ENCODE assay signal across 9 mouse cellular contexts in genomic region chr19:56422476-56423338, GRCm38 (mm10). TPM values are rescaled to one million over a fixed set of nuclear protein-coding genes. Genes with fewer than 3 reads are reported as not detected.
DNase-seq lines count a peak whose midpoint lies in the region; ATAC-seq and TF ChIP-seq lines count a peak whose summit lies in the region.
"Had no signal": no experiment of that assay in that cellular context is flagged by ENCODE, and none has a peak within 500 bp of the region (broad histone marks: within the 10 kb centered on the region; RNA-seq: fewer than 3 reads in every experiment).

No protein-coding gene starts in this region.

- H3K4me2 ChIP-seq in CH12.LX (ENCODE audit: insufficient read depth, low read depth, poor library complexity, severe bottlenecking): 0 out of 2 replicates have a peak overlapping the region, but pooled peaks have one; percentile 11
- H3K4me2 ChIP-seq in heart, postnatal 0 days (ENCODE audit: low read depth, low read length): no peak overlapping the region
- H3K4me2 ChIP-seq in liver, embryonic 14.5 days (ENCODE audit: low read depth): no peak overlapping the region
- no peak overlapping the region for H3K4me2 ChIP-seq in neural tube, embryonic 14.5 days (ENCODE audit: low read depth, low read length)

- no peak for TF ChIP-seq EP300 in CH12.LX (IDR thresholded peaks at IDR 0.05; ENCODE audit: low read length)
- TF ChIP-seq EP300 in heart, postnatal 0 days (IDR thresholded peaks at IDR 0.05; ENCODE audit: low read depth): no peak
- no peak for TF ChIP-seq EP300 in liver, embryonic 14.5 days (IDR thresholded peaks at IDR 0.05; ENCODE audit: low read depth)

- WGBS in heart, postnatal 0 days: 39% methylated on average over 14 of the region's 14 CpGs
- WGBS in liver, embryonic 14.5 days (ENCODE audit: insufficient replicate concordance): 45% methylated on average over 14 of the region's 14 CpGs
- WGBS in neural tube, embryonic 14.5 days: 22% methylated on average over 14 of the region's 14 CpGs

- no peaks in the 10 kb centered on the region for H3K9me3 ChIP-seq in CH12.LX (replicated peaks; ENCODE audit: low read length)
- H3K9me3 ChIP-seq in heart, postnatal 0 days (replicated peaks; ENCODE audit: control insufficient read depth, low read length): no peaks in the 10 kb centered on the region
- no peaks in the 10 kb centered on the region for H3K9me3 ChIP-seq in liver, embryonic 14.5 days (ENCODE audit: control insufficient read depth, low read length)
- H3K9me3 ChIP-seq in neural tube, embryonic 14.5 days (ENCODE audit: control insufficient read depth, low read length): no peaks in the 10 kb centered on the region

- H3K27me3 ChIP-seq in CH12.LX (replicated peaks): no peaks in the 10 kb centered on the region
- H3K27me3 ChIP-seq in heart, postnatal 0 days (ENCODE audit: control insufficient read depth, insufficient read depth, low read length): no peaks in the 10 kb centered on the region
- no peaks in the 10 kb centered on the region for H3K27me3 ChIP-seq in liver, embryonic 14.5 days (ENCODE audit: control insufficient read depth, insufficient read depth, low read length)
- H3K27me3 ChIP-seq in neural tube, embryonic 14.5 days (ENCODE audit: control insufficient read depth, insufficient read depth, low read length): no peaks in the 10 kb centered on the region
- H3K27me3 ChIP-seq in testis, adult 2 months (ENCODE audit: control insufficient read depth, insufficient read depth, low read length): no peaks in the 10 kb centered on the region

- H3K36me3 ChIP-seq in CH12.LX (replicated peaks in 1 of 2; ENCODE audit: control insufficient read depth in 1 of 2, insufficient read depth in 1 of 2, low read length in 1 of 2): peaks cover 0 to 6% of the 10 kb centered on the region in 2 experiments
- 0 out of 2 replicates have a peak, but pooled peaks cover 4% of the 10 kb centered on the region for H3K36me3 ChIP-seq in heart, postnatal 0 days (replicated peaks; ENCODE audit: control insufficient read depth, insufficient read depth, low read length)
- H3K36me3 ChIP-seq in liver, embryonic 14.5 days (replicated peaks; ENCODE audit: control insufficient read depth, insufficient read depth, low read depth): no peaks in the 10 kb centered on the region
- no peaks in the 10 kb centered on the region for H3K36me3 ChIP-seq in neural tube, embryonic 14.5 days (ENCODE audit: control insufficient read depth, insufficient read depth, low read length)
- no peaks in the 10 kb centered on the region for H3K36me3 ChIP-seq in testis, adult 2 months (ENCODE audit: control insufficient read depth, insufficient read depth, low read length)

- no peak overlapping the region for H3K27ac ChIP-seq in CH12.LX (ENCODE audit: insufficient read depth, low read depth)
- peak overlapping the region; percentile 68 for H3K27ac ChIP-seq in heart, postnatal 0 days (ENCODE audit: low read depth)
- no peak overlapping the region for H3K27ac ChIP-seq in liver, embryonic 14.5 days
- H3K27ac ChIP-seq in neural tube, embryonic 14.5 days (ENCODE audit: low read depth, low read length): no peak overlapping the region
- H3K27ac ChIP-seq in testis, adult 2 months (ENCODE audit: control insufficient read depth, insufficient read depth, low read depth, low read length): no peak overlapping the region

- H3K9ac ChIP-seq in CH12.LX (ENCODE audit: insufficient read depth, low read depth): no peak overlapping the region
- H3K9ac ChIP-seq in heart, postnatal 0 days (replicated peaks; ENCODE audit: low read depth, low read length): no peak overlapping the region
- no peak overlapping the region for H3K9ac ChIP-seq in liver, embryonic 14.5 days (replicated peaks)
- H3K9ac ChIP-seq in neural tube, embryonic 14.5 days (replicated peaks; ENCODE audit: low read depth, low read length): no peak overlapping the region

- dilution Hi-C loops in CH12.LX (cut with MboI; ENCODE audit: extremely low pct_ligation_motif_present, extremely low pct_unique_long_range_greater_than_20kb, low sequenced_read_pairs): no loop called here

- peak; percentile 45 to 78; a peak in 3 of 4 replicates for TF ChIP-seq CTCF in CH12.LX (conservative IDR thresholded peaks at IDR 0.05 in 1 of 2, IDR thresholded peaks at IDR 0.05 in 1 of 2; ENCODE audit: low read depth in 2 of 2, low read length in 2 of 2)
- TF ChIP-seq CTCF in brain, embryonic 14.5 days (IDR thresholded peaks at IDR 0.05; ENCODE audit: borderline replicate concordance, extremely low read depth, insufficient read depth, insufficient read length): peak; percentile 90
- peak; percentile 73 for TF ChIP-seq CTCF in heart, postnatal 0 days (IDR thresholded peaks at IDR 0.05; ENCODE audit: low read depth)
- TF ChIP-seq CTCF in liver, embryonic 14.5 days (IDR thresholded peaks at IDR 0.05; ENCODE audit: low read depth): peak; percentile 89
- TF ChIP-seq CTCF in testis, adult 2 months (IDR thresholded peaks at IDR 0.05; ENCODE audit: control insufficient read depth, insufficient read depth, insufficient replicate concordance, low read depth, low read length): peak; percentile 66; the same call in 1 of the 2 replicates

- no peak overlapping the region for H3K4me3 ChIP-seq in CH12.LX (replicated peaks in 1 of 3; ENCODE audit: low read depth in 2 of 3, low read length in 2 of 3, poor library complexity in 1 of 3)
- no peak overlapping the region for H3K4me3 ChIP-seq in heart, postnatal 0 days (ENCODE audit: low read depth, low read length)
- H3K4me3 ChIP-seq in liver, embryonic 14.5 days (ENCODE audit: insufficient read depth in 1 of 2, low read depth in 2 of 2, low read length in 2 of 2): no peak overlapping the region
- no peak overlapping the region for H3K4me3 ChIP-seq in neural tube, embryonic 14.5 days (ENCODE audit: low read depth, low read length)
- no peak overlapping the region for H3K4me3 ChIP-seq in testis, adult 2 months (ENCODE audit: control insufficient read depth, low read depth, low read length)

- TF ChIP-seq RAD21 in CH12.LX (IDR thresholded peaks at IDR 0.05; ENCODE audit: low read depth, low read length): peak; percentile 66

- peak; percentile 59 for ATAC-seq in erythroid progenitor cell, adult 5-6 weeks (replicated peaks; ENCODE audit: low FRiP score, poor library complexity, severe bottlenecking)
- ATAC-seq in heart, postnatal 0 days (ENCODE audit: insufficient read depth, low read depth): peak; percentile 15; the same call in 1 of the 2 replicates
- no peak for ATAC-seq in liver, embryonic 14.5 days (ENCODE audit: insufficient read depth)
- ATAC-seq in neural tube, embryonic 14.5 days (ENCODE audit: low read depth): peak; percentile 51; the same call in 1 of the 2 replicates

- peak; percentile 58 for DNase-seq in CH12.LX (ENCODE audit: extremely low read depth)
- DNase-seq in brain, embryonic 14.5 days (ENCODE audit: low read depth): peak; percentile 87
- DNase-seq in heart, postnatal 0 days (ENCODE audit: low spot score): peak; percentile 65
- peak; percentile 91 to 97 for DNase-seq in kidney, postnatal 36 days
- peak; percentile 17 to 37 (median 35) for DNase-seq in liver, embryonic 14.5 days (ENCODE audit: low read depth in 3 of 3, low spot score in 3 of 3)

- no peak for TF ChIP-seq POLR2A in CH12.LX (IDR thresholded peaks at IDR 0.05; ENCODE audit: low read depth, low read length)
- TF ChIP-seq POLR2A in brain, embryonic 14.5 days (IDR thresholded peaks at IDR 0.05; ENCODE audit: borderline replicate concordance, extremely low read depth, insufficient read depth, insufficient read length, poor library complexity, severe bottlenecking): no peak
- TF ChIP-seq POLR2A in testis, adult 2 months (IDR thresholded peaks at IDR 0.05; ENCODE audit: control insufficient read depth, low read depth, low read length): no peak

- H3K79me2 ChIP-seq in CH12.LX (replicated peaks; ENCODE audit: control insufficient read depth, extremely low read depth, insufficient read depth, poor library complexity, severe bottlenecking): no peaks in the 10 kb centered on the region

- H3K4me1 ChIP-seq in CH12.LX (ENCODE audit: control insufficient read depth in 1 of 2, insufficient read depth in 2 of 2): peaks cover 0 to 3% of the 10 kb centered on the region in 2 experiments; a peak in 2 of 4 replicates
- H3K4me1 ChIP-seq in heart, postnatal 0 days (ENCODE audit: control insufficient read depth, insufficient read depth): peaks cover 14% of the 10 kb centered on the region
- H3K4me1 ChIP-seq in liver, embryonic 14.5 days (replicated peaks; ENCODE audit: control insufficient read depth in 2 of 2, insufficient read depth in 2 of 2, low read length in 1 of 2): no peaks in the 10 kb centered on the region
- peaks cover 11% of the 10 kb centered on the region; the same call in 1 of the 2 replicates for H3K4me1 ChIP-seq in neural tube, embryonic 14.5 days (ENCODE audit: control insufficient read depth, insufficient read depth, low read length)
- no peaks in the 10 kb centered on the region for H3K4me1 ChIP-seq in testis, adult 2 months (ENCODE audit: control insufficient read depth, insufficient read depth, low read length)

- in situ Hi-C loops in CH12.LX (cut with MboI; ENCODE audit: low pct_ligation_motif_present, low pct_unique_long_range_greater_than_20kb, low sequenced_read_pairs): loop anchor here (10.0 kb wide), 1 partner anchor 482 kb away; no protein-coding TSS in a partner anchor

RNA-seq across cellular contexts. Expression of gene Casp7, which starts 25.8 kb away (rescaled TPM):
- total RNA-seq in CH12.LX (2012; rRNA removed) (6.3 and 6.7 TPM in 2 replicates), CH12.LX (2014; rRNA removed) (8.8 and 11.8 TPM in 2 replicates)
- polyA plus RNA-seq in CH12.LX (2012; ENCODE audit: insufficient read length, low read depth): 5.8 and 6.8 TPM in 2 replicates
- 9.7 and 12.4 TPM in 2 replicates for polyA plus RNA-seq in brain, embryonic 14.5 days (2012; rRNA removed)
- 25.6 and 37.7 TPM in 2 replicates for total RNA-seq in erythroid progenitor cell, adult 5-6 weeks (2015; ENCODE audit: low replicate concordance)
- 14.0 and 35.9 TPM in 2 replicates for total RNA-seq in erythroid progenitor cell, adult 5-6 weeks (2017; ENCODE audit: low replicate concordance)
- 33.1 and 33.2 TPM in 2 replicates for total RNA-seq in heart, postnatal 0 days (2014; rRNA removed; ENCODE audit: low replicate concordance)
- 22.5 and 27.0 TPM in 2 replicates for polyA plus RNA-seq in heart, postnatal 0 days (2015; fragmentation: Nextera tagmentation; extraction: Ambion mirVana)
- 6.7 and 9.5 TPM in 2 replicates for polyA plus RNA-seq in liver, embryonic 14.5 days (2012; rRNA removed)
- 11.9 and 13.2 TPM in 2 replicates for polyA plus RNA-seq in liver, embryonic 14.5 days (2014; fragmentation: Nextera tagmentation; extraction: Ambion mirVana)
- 17.6 and 18.0 TPM in 2 replicates for polyA plus RNA-seq in neural tube, embryonic 14.5 days (2014; fragmentation: Nextera tagmentation; extraction: Ambion mirVana)
- polyA plus RNA-seq in testis, adult 2 months (2012; rRNA removed): 1.7 and 2.3 TPM in 2 replicates

RNA-seq across cellular contexts. Expression of gene Nrap, which starts 32.9 kb away (rescaled TPM):
- total RNA-seq in CH12.LX (2012; rRNA removed) (0.88 and 1.5 TPM in 2 replicates), CH12.LX (2014; rRNA removed) (0.04 TPM in 1 of 2 replicates, not detected in the other)
- 0.15 and 0.17 TPM in 2 replicates for polyA plus RNA-seq in CH12.LX (2012; ENCODE audit: insufficient read length, low read depth)
- polyA plus RNA-seq in brain, embryonic 14.5 days (2012; rRNA removed): 0.38 and 0.42 TPM in 2 replicates
- not detected in 2 replicates for total RNA-seq in erythroid progenitor cell, adult 5-6 weeks (2015; ENCODE audit: low replicate concordance)
- not detected in 2 replicates for total RNA-seq in erythroid progenitor cell, adult 5-6 weeks (2017; ENCODE audit: low replicate concordance)
- total RNA-seq in heart, postnatal 0 days (2014; rRNA removed; ENCODE audit: low replicate concordance): 163 and 207 TPM in 2 replicates
- 52.9 and 60.1 TPM in 2 replicates for polyA plus RNA-seq in heart, postnatal 0 days (2015; fragmentation: Nextera tagmentation; extraction: Ambion mirVana)
- polyA plus RNA-seq in liver, embryonic 14.5 days (2012; rRNA removed): 0.06 and 0.10 TPM in 2 replicates
- polyA plus RNA-seq in liver, embryonic 14.5 days (2014; fragmentation: Nextera tagmentation; extraction: Ambion mirVana): 0.05 and 0.06 TPM in 2 replicates
- 0.15 and 0.28 TPM in 2 replicates for polyA plus RNA-seq in neural tube, embryonic 14.5 days (2014; fragmentation: Nextera tagmentation; extraction: Ambion mirVana)
- 0.07 and 0.13 TPM in 2 replicates for polyA plus RNA-seq in testis, adult 2 months (2012; rRNA removed)

RNA-seq across cellular contexts. Expression of gene Plekhs1, which starts 38.7 kb away (rescaled TPM):
- not detected in 2 replicates for total RNA-seq in CH12.LX (2012; rRNA removed)
- total RNA-seq in CH12.LX (2014; rRNA removed): not detected in 2 replicates
- polyA plus RNA-seq in CH12.LX (2012; ENCODE audit: insufficient read length, low read depth): not detected in 2 replicates
- 0.12 and 0.18 TPM in 2 replicates for polyA plus RNA-seq in brain, embryonic 14.5 days (2012; rRNA removed)
- not detected in 2 replicates for total RNA-seq in erythroid progenitor cell, adult 5-6 weeks (2015; ENCODE audit: low replicate concordance)
- total RNA-seq in erythroid progenitor cell, adult 5-6 weeks (2017; ENCODE audit: low replicate concordance): not detected in 2 replicates
- total RNA-seq in heart, postnatal 0 days (2014; rRNA removed; ENCODE audit: low replicate concordance): 0.31 TPM in 1 of 2 replicates, not detected in the other
- polyA plus RNA-seq in heart, postnatal 0 days (2015; fragmentation: Nextera tagmentation; extraction: Ambion mirVana): 0.05 and 0.07 TPM in 2 replicates
- 0.02 and 0.08 TPM in 2 replicates for polyA plus RNA-seq in liver, embryonic 14.5 days (2012; rRNA removed)
- polyA plus RNA-seq in liver, embryonic 14.5 days (2014; fragmentation: Nextera tagmentation; extraction: Ambion mirVana): not detected in 2 replicates
- polyA plus RNA-seq in neural tube, embryonic 14.5 days (2014; fragmentation: Nextera tagmentation; extraction: Ambion mirVana): 0.13 and 0.29 TPM in 2 replicates
- polyA plus RNA-seq in testis, adult 2 months (2012; rRNA removed): 0.17 and 0.48 TPM in 2 replicates
- polyA plus RNA-seq: heart, embryonic 14.5 days had no signal

Comparison
In these comparisons a context has a peak if more than half of its experiments do, and no peak if none do; other contexts are left out.
1. DNase-seq: peak in every context shown above with its lines; median percentile 94 in kidney, postnatal 36 days; 87 in brain, embryonic 14.5 days; 65 in heart, postnatal 0 days; 58 in CH12.LX; 35 in liver, embryonic 14.5 days.
2. RNA of gene Nrap, which starts 32.9 kb away (polyA plus RNA-seq): 52.9 to 60.1 TPM in heart, postnatal 0 days; 0.38 to 0.42 TPM in brain, embryonic 14.5 days, 0.15 to 0.17 TPM in CH12.LX, 0.15 to 0.28 TPM in neural tube, embryonic 14.5 days, 0.05 to 0.10 TPM in liver, embryonic 14.5 days and 0.07 to 0.13 TPM in testis, adult 2 months; every median in the first group is over 10 times any median in the second.
3. Peak in every context shown above with its lines, with median percentiles within 50 percentile points of each other: CTCF ChIP-seq.